Mouse (Mus musculus) hindbrain, embryonic 14.5 days (tissue): Measurements from ENCODE around the gene A930004D18Rik. TPM values are rescaled to one million over a fixed set of nuclear protein-coding genes. Genes with fewer than 3 reads are reported as not detected.
A peak's percentile ranks its signal among the peaks of the same experiment; 100 is the strongest.

Experiments
- ATAC-seq: fragments of 200-750 bp; cut with Nextera tagmentation; 2 replicates; pipeline ENCODE4 v1.8.0; 2017; ENCODE audit warnings: moderate number of reproducible peaks, mild to moderate bottlenecking, moderate TSS enrichment, moderate library complexity; ENCODE audit not compliant: low FRiP score
- DNase-seq: peaks from one replicate; pipeline ENCODE4 v3.0.0-alpha.2; 2015; ENCODE audit warnings: low spot score
- H3K27ac ChIP-seq: fragments of 300-500 bp; sonication (generic); 2 replicates; pipeline ENCODE4 v1.5.1; 2014; ENCODE audit warnings: mild to moderate bottlenecking, moderate library complexity
- H3K27me3 ChIP-seq: fragments of 300-500 bp; sonication (generic); 2 replicates; pipeline ENCODE4 v1.6.1; 2014; ENCODE audit warnings: mild to moderate bottlenecking, low read length, mixed read lengths; ENCODE audit not compliant: control insufficient read depth, insufficient read depth
- H3K36me3 ChIP-seq: fragments of 300-500 bp; sonication (generic); replicated peaks from 2 replicates; pipeline ENCODE4 v1.6.1; 2014; ENCODE audit not compliant: control insufficient read depth, insufficient read depth
- H3K4me1 ChIP-seq: fragments of 300-500 bp; sonication (generic); replicated peaks from 2 replicates; pipeline ENCODE4 v1.6.1; 2014; ENCODE audit warnings: antibody characterized with exemption, low read length, mixed read lengths; ENCODE audit not compliant: control insufficient read depth, insufficient read depth
- H3K4me2 ChIP-seq: fragments of 300-500 bp; sonication (generic); replicated peaks from 2 replicates; pipeline ENCODE4 v1.6.1; 2014; ENCODE audit warnings: mild to moderate bottlenecking, moderate library complexity
- H3K4me3 ChIP-seq: fragments of 300-500 bp; sonication (generic); replicated peaks from 2 replicates; pipeline ENCODE4 v1.5.1; 2014; ENCODE audit warnings: mild to moderate bottlenecking, low read length
- H3K9ac ChIP-seq: fragments of 300-500 bp; sonication (generic); 2 replicates; pipeline ENCODE4 v1.6.1; 2014
- H3K9me3 ChIP-seq: fragments of 300-500 bp; sonication (generic); 2 replicates; pipeline ENCODE4 v1.6.1; 2016; ENCODE audit warnings: low read length; ENCODE audit not compliant: control insufficient read depth
- WGBS: fragments of 180-500 bp; shearing (Covaris S2); extraction: QIAGEN DNeasy Blood & Tissue Kit; methylation state at CpG from one replicate; pipeline ENCODE4 v1.1.7; 2014; 5-methylcytosine and 5-hydroxymethylcytosine counted together
- polyA plus RNA-seq: library from polyadenylated mRNA; unstranded; fragments of >200 nt; fragmentation: Nextera tagmentation; extraction: Ambion mirVana; gene quantifications from 2 replicates; pipeline ENCODE4 v1.2.1, GENCODE M21; 2014

The A930004D18Rik gene
- polyA plus RNA-seq, 1 experiment from 2014 or later = 6.3 TPM

- Histone ChIP-seq H3K9me3 (no peaks in the 10 kb centered on the region), H3K4me2 (peak within 1 kb of the TSS; percentile 77), H3K27me3 (no peaks in the 10 kb centered on the region), H3K4me3 (peak within 1 kb of the TSS; percentile 64), H3K4me1 (peaks cover 31% of the 10 kb centered on the region), H3K36me3 (no peaks in the 10 kb centered on the region), H3K9ac (peak within 1 kb of the TSS; percentile 94), H3K27ac (peak within 1 kb of the TSS; percentile 99)
- 5% methylated on average over 20 of the region's 20 CpGs for WGBS
- ATAC-seq (no peak), DNase-seq (peak; percentile 55)
Measured at GRCm38 (mm10) chr2:18055016-18055928, 17.7 kb upstream of the A930004D18Rik start, which contains the start of gene Mllt10. Gene Mllt10 (plus strand): TSS chr2:18055237.

GRCm38 (mm10) chr2:18053951-18054530 is 16.5 kb upstream of the A930004D18Rik start:
- Histone ChIP-seq H3K4me1 (peaks cover 39% of the 10 kb centered on the region), H3K27ac (peak overlapping the region; percentile 99), H3K4me2 (peak overlapping the region; percentile 77), H3K36me3 (no peaks in the 10 kb centered on the region), H3K4me3 (no peak overlapping the region), H3K9ac (no peak overlapping the region; the same call in 1 of the 2 replicates), H3K27me3 (no peaks in the 10 kb centered on the region), H3K9me3 (no peaks in the 10 kb centered on the region)
- ATAC-seq = no peak
- peak; percentile 60 for DNase-seq
- 32% methylated on average over 2 of the region's 2 CpGs for WGBS

- Histone ChIP-seq H3K27ac (peak overlapping the region; percentile 99), H3K36me3 (no peaks in the 10 kb centered on the region), H3K9me3 (no peaks in the 10 kb centered on the region), H3K4me1 (peaks cover 34% of the 10 kb centered on the region), H3K9ac (no peak overlapping the region), H3K4me3 (no peak overlapping the region), H3K4me2 (no peak overlapping the region), H3K27me3 (no peaks in the 10 kb centered on the region)
- WGBS = 13% methylated on average over 1 of the region's 1 CpGs
- peak; percentile 27 for DNase-seq
- ATAC-seq = no peak
Measured at GRCm38 (mm10) chr2:18053243-18053950, 15.9 kb upstream of the A930004D18Rik start.

GRCm38 (mm10) chr2:18052581-18052980 is 15.0 kb upstream of the A930004D18Rik start:
- H3K4me1 ChIP-seq = peaks cover 27% of the 10 kb centered on the region
- peak; percentile 24 for DNase-seq
- H3K36me3 ChIP-seq = no peaks in the 10 kb centered on the region
- H3K4me3 ChIP-seq = no peak overlapping the region
- no peaks in the 10 kb centered on the region for H3K9me3 ChIP-seq
- H3K27me3 ChIP-seq = no peaks in the 10 kb centered on the region
- peak overlapping the region; percentile 8; the same call in 1 of the 2 replicates for H3K4me2 ChIP-seq
- WGBS = 36% methylated on average over 3 of the region's 3 CpGs
- H3K9ac ChIP-seq = no peak overlapping the region
- ATAC-seq = no peak
- no peak overlapping the region for H3K27ac ChIP-seq

- ATAC-seq (no peak), DNase-seq (peak; percentile 28)
- H3K27me3 ChIP-seq = no peaks in the 10 kb centered on the region
- peaks cover 27% of the 10 kb centered on the region for H3K4me1 ChIP-seq
- H3K4me2 ChIP-seq = peak overlapping the region; percentile 95
- H3K27ac ChIP-seq = no peak overlapping the region
- no peak overlapping the region for H3K4me3 ChIP-seq
- WGBS = 22% methylated on average over 3 of the region's 3 CpGs
- no peaks in the 10 kb centered on the region for H3K36me3 ChIP-seq
- H3K9ac ChIP-seq = peak overlapping the region; percentile 100
- H3K9me3 ChIP-seq = no peaks in the 10 kb centered on the region
Measured at GRCm38 (mm10) chr2:18051831-18052170, 14.3 kb upstream of the A930004D18Rik start.

- whole genome bisulfite sequencing = 9% methylated on average over 11 of the region's 11 CpGs
- Histone ChIP-seq H3K27ac (peak overlapping the region; percentile 100), H3K36me3 (no peaks in the 10 kb centered on the region), H3K27me3 (no peaks in the 10 kb centered on the region), H3K4me2 (peak overlapping the region; percentile 95), H3K4me3 (peak overlapping the region; percentile 89), H3K9ac (peak overlapping the region; percentile 100), H3K9me3 (no peaks in the 10 kb centered on the region), H3K4me1 (peaks cover 27% of the 10 kb centered on the region)
- ATAC-seq = no peak
- peak; percentile 50 for DNase-seq
Measured at GRCm38 (mm10) chr2:18051026-18051830, 13.7 kb upstream of the A930004D18Rik start.

- H3K9ac ChIP-seq = peak overlapping the region; percentile 100
- DNase-seq (peak; percentile 69), ATAC-seq (no peak)
- peaks cover 27% of the 10 kb centered on the region for H3K4me1 ChIP-seq
- no peaks in the 10 kb centered on the region for H3K36me3 ChIP-seq
- H3K27ac ChIP-seq = peak overlapping the region; percentile 100
- no peaks in the 10 kb centered on the region for H3K27me3 ChIP-seq
- H3K4me2 ChIP-seq = peak overlapping the region; percentile 95
- no peaks in the 10 kb centered on the region for H3K9me3 ChIP-seq
- H3K4me3 ChIP-seq = peak overlapping the region; percentile 89
- 5% methylated on average over 10 of the region's 10 CpGs for WGBS
Measured at GRCm38 (mm10) chr2:18050541-18050985, 13.0 kb upstream of the A930004D18Rik start.

- ATAC-seq = no peak
- peak overlapping the region; percentile 100 for H3K9ac ChIP-seq
Measured at GRCm38 (mm10) chr2:18050018-18050417, 12.5 kb upstream of the A930004D18Rik start.

More at GRCm38 (mm10) chr2:18050018-18050417, 12.5 kb upstream of the A930004D18Rik start:
- Histone ChIP-seq H3K4me2 (peak overlapping the region; percentile 95), H3K36me3 (no peaks in the 10 kb centered on the region), H3K27me3 (no peaks in the 10 kb centered on the region), H3K27ac (peak overlapping the region; percentile 100), H3K9me3 (no peaks in the 10 kb centered on the region), H3K4me3 (peak overlapping the region; percentile 89), H3K4me1 (peaks cover 27% of the 10 kb centered on the region)
- WGBS = 7% methylated on average over 2 of the region's 2 CpGs
- DNase-seq = no peak
